Mouse (Mus musculus) liver, embryonic 13.5 days (tissue): ENCODE data around the gene Olfr1215. TPM values are rescaled to one million over a fixed set of nuclear protein-coding genes. Genes with fewer than 3 reads are reported as not detected.
"Not testable (repeated sequence)": the region's sequence is repeated elsewhere in the genome, so short reads cannot be mapped to it uniquely, and the experiment has no call there.

Source experiments
- ATAC-seq: fragments of 200-750 bp; cut with Nextera tagmentation; 2 replicates; pipeline ENCODE4 v1.8.0; 2017; ENCODE audit warnings: low read depth, mild to moderate bottlenecking, moderate number of reproducible peaks, moderate library complexity
- DNase-seq: peaks from one replicate; pipeline ENCODE4 v3.0.0; 2022
- H3K27ac ChIP-seq: fragments of 300-500 bp; sonication (generic); 2 replicates; pipeline ENCODE4 v1.5.1; 2015; ENCODE audit warnings: moderate library complexity, mild to moderate bottlenecking, inconsistent platforms
- H3K27me3 ChIP-seq: fragments of 300-500 bp; sonication (generic); 2 replicates; pipeline ENCODE4 v1.6.1; 2015; ENCODE audit warnings: mild to moderate bottlenecking, inconsistent platforms
- H3K36me3 ChIP-seq: fragments of 300-500 bp; sonication (generic); 2 replicates; pipeline ENCODE4 v1.6.1; 2015; ENCODE audit warnings: mild to moderate bottlenecking, inconsistent platforms
- H3K4me1 ChIP-seq: fragments of 300-500 bp; sonication (generic); replicated peaks from 2 replicates; pipeline ENCODE4 v1.6.1; 2015; ENCODE audit warnings: inconsistent platforms
- H3K4me2 ChIP-seq: fragments of 300-500 bp; sonication (generic); 2 replicates; pipeline ENCODE4 v1.6.1; 2015; ENCODE audit warnings: inconsistent platforms, mild to moderate bottlenecking, moderate library complexity
- H3K4me3 ChIP-seq: fragments of 300-500 bp; sonication (generic); replicated peaks from 2 replicates; pipeline ENCODE4 v1.5.1; 2015; ENCODE audit warnings: mild to moderate bottlenecking, inconsistent platforms
- H3K9ac ChIP-seq: fragments of 300-500 bp; sonication (generic); 2 replicates; pipeline ENCODE4 v1.6.1; 2015; ENCODE audit warnings: mild to moderate bottlenecking, inconsistent platforms
- H3K9me3 ChIP-seq: fragments of 300-500 bp; sonication (generic); replicated peaks from 2 replicates; pipeline ENCODE4 v1.6.1; 2016; ENCODE audit warnings: inconsistent platforms
- WGBS: fragments of 180-500 bp; shearing (Covaris S2); methylation state at CpG from one replicate; pipeline ENCODE4 v1.1.7; 2015; ENCODE audit not compliant: insufficient replicate concordance; 5-methylcytosine and 5-hydroxymethylcytosine counted together
- polyA plus RNA-seq: library from polyadenylated mRNA; unstranded; fragments of >200 nt; fragmentation: Nextera tagmentation; extraction: Ambion mirVana; gene quantifications from 2 replicates; pipeline ENCODE4 v1.2.1, GENCODE M21; 2015

The Olfr1215 gene
- not detected in 2 replicates for polyA plus RNA-seq

- no peak within 1 kb of the TSS for H3K4me2 ChIP-seq
- WGBS, result 40% methylated on average over 2 of the region's 2 CpGs
- DNase-seq (no peak), ATAC-seq (no peak)
- H3K4me3 ChIP-seq, result no peak within 1 kb of the TSS
- no peaks in the 10 kb centered on the region for H3K9me3 ChIP-seq
- no peaks in the 10 kb centered on the region for H3K4me1 ChIP-seq
- H3K36me3 ChIP-seq, result no peaks in the 10 kb centered on the region
- no peak within 1 kb of the TSS for H3K9ac ChIP-seq
- H3K27me3 ChIP-seq, result no peaks in the 10 kb centered on the region
- H3K27ac ChIP-seq, result no peak within 1 kb of the TSS
Measured at GRCm38 (mm10) chr2:89006873-89007272, at the start of gene Olfr1215. Olfr1215 (minus strand) TSS chr2:89006973.

DNA sequence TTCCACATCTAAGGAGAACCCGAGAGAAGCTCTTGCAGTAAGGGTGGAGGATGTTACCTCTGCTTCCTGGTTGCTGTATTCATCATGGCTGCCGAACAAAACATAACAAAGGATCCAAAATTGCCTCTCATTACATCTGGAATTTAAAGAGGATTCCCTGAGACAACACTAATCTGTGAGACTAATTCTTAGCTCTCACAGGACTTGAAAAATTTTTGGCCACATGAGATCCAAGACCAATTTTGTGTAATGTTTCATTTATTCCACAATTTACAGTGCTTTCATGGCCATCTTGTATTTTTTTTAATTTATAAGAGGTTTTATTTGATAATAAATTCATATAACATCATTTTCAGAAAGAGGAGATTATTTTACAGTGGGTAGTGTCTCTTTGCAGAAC, 25.2 kb upstream of the Olfr1215 start, which contains the start of gene Olfr1217:
Gene Olfr1217 (minus strand): TSS at position 101 of the 400 bp plus-strand sequence.
- Histone ChIP-seq H3K4me2 (no peak within 1 kb of the TSS), H3K4me3 (no peak within 1 kb of the TSS), H3K9ac (no peak within 1 kb of the TSS), H3K36me3 (no peaks in the 10 kb centered on the region), H3K27me3 (no peaks in the 10 kb centered on the region), H3K4me1 (no peaks in the 10 kb centered on the region), H3K27ac (no peak within 1 kb of the TSS), H3K9me3 (no peaks in the 10 kb centered on the region)
- WGBS, result 41% methylated on average over 2 of the region's 2 CpGs
- DNase-seq (no peak), ATAC-seq (no peak)

DNA sequence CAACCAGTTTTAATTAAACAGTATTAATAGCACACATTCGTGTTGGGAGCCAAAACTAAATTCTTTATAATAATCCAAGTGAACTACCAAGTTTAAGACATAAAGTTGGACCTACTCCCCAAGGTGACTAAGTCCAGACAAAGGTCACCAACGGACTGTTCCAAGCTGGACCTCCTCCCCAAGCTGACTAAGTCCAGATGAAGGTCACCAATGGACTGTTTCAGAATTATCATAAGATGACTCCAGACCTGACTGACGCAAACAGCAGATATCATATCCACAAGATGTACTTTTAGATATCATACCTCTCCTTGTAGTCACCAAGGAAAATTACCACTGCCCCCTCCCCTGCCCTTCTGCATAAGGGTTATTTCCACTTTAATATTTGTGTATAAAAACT, 14.7 kb upstream of the Olfr1215 start:
- 52% methylated on average over 3 of the region's 3 CpGs for WGBS
- not testable (repeated sequence) for H3K27ac ChIP-seq, H3K4me2 ChIP-seq, H3K36me3 ChIP-seq, ATAC-seq, H3K4me1 ChIP-seq, H3K27me3 ChIP-seq, DNase-seq, H3K9ac ChIP-seq, H3K9me3 ChIP-seq, H3K4me3 ChIP-seq

DNA sequence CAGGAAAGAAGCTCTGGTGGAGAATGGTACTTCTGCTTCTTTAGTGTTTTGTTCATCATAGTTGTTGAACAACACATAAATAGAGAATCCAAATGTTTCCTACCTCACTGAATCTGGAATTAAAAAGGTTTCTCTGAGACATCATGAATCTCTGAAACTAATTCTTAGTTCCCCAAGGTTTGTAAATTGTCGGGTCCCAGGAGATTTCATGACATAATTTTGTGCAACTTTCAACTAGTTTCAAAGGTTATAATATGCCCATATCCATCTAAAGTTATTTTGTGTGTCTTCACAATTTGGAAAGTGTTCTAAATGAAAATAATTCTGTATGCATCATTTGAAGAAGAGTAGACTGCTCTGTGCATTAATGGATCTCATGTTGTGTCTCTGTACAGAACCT, 11.5 kb upstream of the Olfr1215 start, which contains the start of gene Olfr1216:
Gene Olfr1216 (minus strand): TSS at position 101 of the 400 bp plus-strand sequence.
- DNase-seq (no peak), ATAC-seq (no peak)
- Histone ChIP-seq H3K4me3 (no peak within 1 kb of the TSS), H3K9me3 (no peaks in the 10 kb centered on the region), H3K9ac (no peak within 1 kb of the TSS), H3K27me3 (no peaks in the 10 kb centered on the region), H3K4me2 (no peak within 1 kb of the TSS), H3K4me1 (no peaks in the 10 kb centered on the region), H3K36me3 (no peaks in the 10 kb centered on the region), H3K27ac (no peak within 1 kb of the TSS)
- 55% methylated on average over 1 of the region's 1 CpGs for WGBS

- Histone ChIP-seq H3K9ac (no peak within 1 kb of the TSS), H3K36me3 (no peaks in the 10 kb centered on the region), H3K27ac (no peak within 1 kb of the TSS), H3K9me3 (no peaks in the 10 kb centered on the region), H3K27me3 (no peaks in the 10 kb centered on the region), H3K4me3 (no peak within 1 kb of the TSS), H3K4me2 (no peak within 1 kb of the TSS), H3K4me1 (no peaks in the 10 kb centered on the region)
- 67% methylated on average over 1 of the region's 1 CpGs for WGBS
- DNase-seq, result no peak
- ATAC-seq, result no peak
Measured at GRCm38 (mm10) chr2:88992553-88992952, 14.2 kb downstream of the Olfr1215 start, which contains the start of gene Olfr1214. Olfr1214 (minus strand) TSS chr2:88992653.

DNA sequence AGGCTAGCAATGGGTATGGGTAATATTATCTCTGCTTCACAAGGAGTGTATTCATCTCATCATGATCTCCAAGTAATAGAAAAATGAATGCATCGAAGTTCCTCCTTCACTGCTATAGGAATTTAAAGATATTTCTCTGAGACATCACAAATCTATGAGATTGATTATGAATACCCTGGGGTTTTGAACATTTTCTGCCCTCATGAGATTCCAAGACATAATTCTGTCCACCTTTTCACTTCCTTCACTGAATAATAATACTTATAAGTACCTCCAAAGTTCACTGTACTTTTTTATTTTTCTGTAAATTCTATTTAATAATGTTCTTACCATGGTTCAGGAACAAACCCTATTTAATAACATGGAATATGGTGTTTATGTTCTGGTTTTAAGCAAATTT, 26.6 kb downstream of the Olfr1215 start, which contains the start of gene Gm13762:
Gene Gm13762 (minus strand): TSS at position 101 of the 400 bp plus-strand sequence.
- DNase-seq, result no peak
- Histone ChIP-seq H3K9ac (no peak within 1 kb of the TSS), H3K36me3 (no peaks in the 10 kb centered on the region), H3K4me2 (no peak within 1 kb of the TSS), H3K4me3 (no peak within 1 kb of the TSS), H3K27ac (no peak within 1 kb of the TSS), H3K27me3 (no peaks in the 10 kb centered on the region), H3K4me1 (no peaks in the 10 kb centered on the region), H3K9me3 (no peaks in the 10 kb centered on the region)
- WGBS, result 68% methylated on average over 1 of the region's 1 CpGs
- no peak for ATAC-seq

GRCm38 (mm10) chr2:88953669-88954068, 53.1 kb downstream of the Olfr1215 start, which contains the start of gene Olfr1212:
Olfr1212 (plus strand) TSS chr2:88953969.
- H3K9me3 ChIP-seq, result no peaks in the 10 kb centered on the region
- DNase-seq (no peak), ATAC-seq (no peak)
- H3K27me3 ChIP-seq, result no peaks in the 10 kb centered on the region
- H3K9ac ChIP-seq, result no peak within 1 kb of the TSS
- no peaks in the 10 kb centered on the region for H3K4me1 ChIP-seq
- no peak within 1 kb of the TSS for H3K4me2 ChIP-seq
- H3K4me3 ChIP-seq, result no peak within 1 kb of the TSS
- no peak within 1 kb of the TSS for H3K27ac ChIP-seq
- no peaks in the 10 kb centered on the region for H3K36me3 ChIP-seq

Other genes with a start within 250 kb of the Olfr1215 start
- not detected in 2 replicates for gene Olfr1199, start 246.5 kb downstream of the Olfr1215 start, polyA plus RNA-seq
- not detected in 2 replicates for gene Olfr1200, start 236.5 kb downstream of the Olfr1215 start, polyA plus RNA-seq
- not detected in 2 replicates for gene Olfr1201, start 213.9 kb downstream of the Olfr1215 start, polyA plus RNA-seq
- gene Olfr1202, start 192.5 kb downstream of the Olfr1215 start, polyA plus RNA-seq, result not detected in 2 replicates
- not detected in 2 replicates for gene Olfr1205, start 177.2 kb downstream of the Olfr1215 start, polyA plus RNA-seq
- gene Olfr1204, start 157.7 kb downstream of the Olfr1215 start, polyA plus RNA-seq, result not detected in 2 replicates
- not detected in 2 replicates for gene Olfr1206, start 143.7 kb downstream of the Olfr1215 start, polyA plus RNA-seq
- not detected in 2 replicates for gene Olfr1208, start 104.7 kb downstream of the Olfr1215 start, polyA plus RNA-seq
- not detected in 2 replicates for gene Olfr1209, start 91.8 kb downstream of the Olfr1215 start, polyA plus RNA-seq
- gene Olfr1211, start 68.9 kb downstream of the Olfr1215 start, polyA plus RNA-seq, result not detected in 2 replicates
- not detected in 2 replicates for gene Olfr1212, start 53.0 kb downstream of the Olfr1215 start, polyA plus RNA-seq
- gene Gm13762, start 26.7 kb downstream of the Olfr1215 start, polyA plus RNA-seq, result not detected in 2 replicates
- gene Olfr1214, start 14.3 kb downstream of the Olfr1215 start, polyA plus RNA-seq, result not detected in 2 replicates
- not detected in 2 replicates for gene Olfr1216, start 11.4 kb upstream of the Olfr1215 start, polyA plus RNA-seq
- not detected in 2 replicates for gene Olfr1217, start 25.1 kb upstream of the Olfr1215 start, polyA plus RNA-seq
- not detected in 2 replicates for gene Olfr1218, start 54.2 kb upstream of the Olfr1215 start, polyA plus RNA-seq
- not detected in 2 replicates for gene Olfr1219, start 76.5 kb upstream of the Olfr1215 start, polyA plus RNA-seq
- not detected in 2 replicates for gene Olfr1220, start 99.9 kb upstream of the Olfr1215 start, polyA plus RNA-seq
- not detected in 2 replicates for gene Olfr1221, start 110.3 kb upstream of the Olfr1215 start, polyA plus RNA-seq
- not detected in 2 replicates for gene Olfr1222, start 126.1 kb upstream of the Olfr1215 start, polyA plus RNA-seq
- not detected in 2 replicates for gene Olfr1223, start 144.6 kb upstream of the Olfr1215 start, polyA plus RNA-seq
- not detected in 2 replicates for gene Olfr1224-ps1, start 157.1 kb upstream of the Olfr1215 start, polyA plus RNA-seq
- not detected in 2 replicates for gene Olfr1225, start 167.7 kb upstream of the Olfr1215 start, polyA plus RNA-seq
- gene Olfr1226, start 193.1 kb upstream of the Olfr1215 start, polyA plus RNA-seq, result not detected in 2 replicates
- not detected in 2 replicates for gene Olfr1228, start 247.1 kb upstream of the Olfr1215 start, polyA plus RNA-seq